In the genomic region with DNA sequence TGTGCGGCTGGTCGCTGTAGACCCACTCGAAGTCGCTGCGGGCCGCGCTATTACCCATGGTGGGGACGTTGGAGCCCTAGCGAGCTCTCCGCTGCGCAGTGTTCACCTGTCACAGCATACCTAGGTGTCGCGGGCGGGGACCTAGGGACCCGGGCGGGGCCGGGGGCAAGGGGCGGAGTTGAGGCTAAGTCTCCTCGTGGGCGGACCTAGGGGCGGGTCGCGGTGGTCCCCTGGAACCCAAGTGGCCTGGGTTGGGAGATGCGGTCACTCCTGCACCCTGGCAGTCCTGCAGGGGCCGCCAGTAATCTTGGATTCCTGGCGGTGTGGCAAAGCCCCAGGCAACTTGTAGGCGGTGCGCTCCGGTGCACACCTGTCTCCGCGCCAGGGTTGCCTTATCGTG, we compare ENCODE assay signal across 9 mouse cellular contexts. TPM values are rescaled to one million over a fixed set of nuclear protein-coding genes. Genes with fewer than 3 reads are reported as not detected.
DNase-seq lines count a peak whose midpoint lies in the region; ATAC-seq lines count a peak whose summit lies in the region.
"Had no signal": no experiment of that assay in that cellular context is flagged by ENCODE, and none has a peak within 500 bp of the region (broad histone marks: within the 10 kb centered on the region; RNA-seq: fewer than 3 reads in every experiment).

Gene Degs2 (minus strand): TSS at position 131 of the 400 bp plus-strand sequence.

- no peak within 1 kb of the TSS for H3K9ac ChIP-seq in heart, embryonic 15.5 days
- no peak within 1 kb of the TSS for H3K9ac ChIP-seq in forebrain, embryonic 14.5 days (ENCODE audit: low read length)
- H3K9ac ChIP-seq in midbrain, embryonic 12.5 days (replicated peaks) = no peak within 1 kb of the TSS

- intact Hi-C loops in heart, postnatal 25 days (cut with DNase I) = loop anchor here (5.0 kb wide), 1 partner anchor 50 kb away; no protein-coding TSS in a partner anchor
- intact Hi-C loops in left cerebral cortex, postnatal 14 days (cut with DNase I) = no loop called here

- no peak within 1 kb of the TSS for H3K27ac ChIP-seq in heart, embryonic 15.5 days
- H3K27ac ChIP-seq in forebrain, embryonic 14.5 days (ENCODE audit: low read depth, low read length) = no peak within 1 kb of the TSS
- H3K27ac ChIP-seq in midbrain, embryonic 12.5 days (replicated peaks) = no peak within 1 kb of the TSS

- no peaks in the 10 kb centered on the region for H3K36me3 ChIP-seq in heart, embryonic 15.5 days
- no peaks in the 10 kb centered on the region for H3K36me3 ChIP-seq in forebrain, embryonic 14.5 days (ENCODE audit: control insufficient read depth, insufficient read depth, low read length)
- H3K36me3 ChIP-seq in midbrain, embryonic 12.5 days = no peaks in the 10 kb centered on the region

- peak within 1 kb of the TSS; percentile 61 for H3K4me2 ChIP-seq in heart, embryonic 15.5 days
- H3K4me2 ChIP-seq in forebrain, embryonic 14.5 days (ENCODE audit: low read length) = peak within 1 kb of the TSS; percentile 23
- peak within 1 kb of the TSS; percentile 45 for H3K4me2 ChIP-seq in midbrain, embryonic 12.5 days (replicated peaks)

- WGBS in heart, embryonic 15.5 days = 1% methylated on average over 32 of the region's 32 CpGs
- WGBS in forebrain, embryonic 14.5 days = 1% methylated on average over 32 of the region's 32 CpGs
- 1% methylated on average over 32 of the region's 32 CpGs for WGBS in midbrain, embryonic 12.5 days

- H3K27me3 ChIP-seq in heart, embryonic 15.5 days = peaks cover 50% of the 10 kb centered on the region
- peaks cover 27% of the 10 kb centered on the region for H3K27me3 ChIP-seq in forebrain, embryonic 14.5 days (replicated peaks; ENCODE audit: control insufficient read depth, insufficient read depth, low read length)
- peaks cover 54% of the 10 kb centered on the region for H3K27me3 ChIP-seq in midbrain, embryonic 12.5 days

- ATAC-seq in heart, embryonic 15.5 days (replicated peaks; ENCODE audit: insufficient number of reproducible peaks, insufficient read depth, low FRiP score, low read depth) = no peak
- no peak for ATAC-seq in forebrain, embryonic 14.5 days
- ATAC-seq in midbrain, embryonic 12.5 days (ENCODE audit: low FRiP score, low read depth) = no peak

- H3K4me3 ChIP-seq in heart, embryonic 15.5 days = peak within 1 kb of the TSS; percentile 38
- H3K4me3 ChIP-seq in forebrain, embryonic 14.5 days (ENCODE audit: low read depth, low read length) = peak within 1 kb of the TSS; percentile 3; the same call in 1 of the 2 replicates
- H3K4me3 ChIP-seq in midbrain, embryonic 12.5 days = peak within 1 kb of the TSS; percentile 28

- peaks cover 21% of the 10 kb centered on the region for H3K4me1 ChIP-seq in heart, embryonic 15.5 days (replicated peaks)
- no peaks in the 10 kb centered on the region for H3K4me1 ChIP-seq in forebrain, embryonic 14.5 days (ENCODE audit: control insufficient read depth, insufficient read depth, low read length)
- H3K4me1 ChIP-seq in midbrain, embryonic 12.5 days = peaks cover 8% of the 10 kb centered on the region; the same call in 1 of the 2 replicates

- H3K9me3 ChIP-seq in heart, embryonic 15.5 days (replicated peaks) = no peaks in the 10 kb centered on the region
- H3K9me3 ChIP-seq in forebrain, embryonic 14.5 days (replicated peaks; ENCODE audit: control insufficient read depth, low read length) = no peaks in the 10 kb centered on the region
- no peaks in the 10 kb centered on the region for H3K9me3 ChIP-seq in midbrain, embryonic 12.5 days

- no peak for DNase-seq in heart, postnatal 25 days (ENCODE audit: low spot score)
- DNase-seq in forebrain, embryonic 14.5 days (ENCODE audit: low spot score) = no peak
- peak; percentile 77 to 87 for DNase-seq in kidney, postnatal 25 days
- DNase-seq in layer of hippocampus, postnatal 14 days (ENCODE audit: low spot score in 2 of 2) = no peak
- no peak for DNase-seq in left cerebral cortex, postnatal 14 days (ENCODE audit: low spot score in 2 of 2)
- no peak for DNase-seq in left cerebral cortex, adult 11 months (ENCODE audit: low spot score)

RNA-seq across cellular contexts. Expression of gene Degs2, which starts in this region (rescaled TPM):
- polyA plus RNA-seq in heart, embryonic 15.5 days (2015; fragmentation: Nextera tagmentation; extraction: Ambion mirVana) = 0.54 and 2.1 TPM in 2 replicates
- under 1 TPM; 0.56 to 0.62 TPM for total RNA-seq in heart, postnatal 25 days (2021)
- 1.1 and 1.3 TPM in 2 replicates for polyA plus RNA-seq in forebrain, embryonic 14.5 days (2014; fragmentation: Nextera tagmentation; extraction: Ambion mirVana)
- polyA plus RNA-seq in midbrain, embryonic 12.5 days (2016; fragmentation: Nextera tagmentation; extraction: Ambion mirVana) = 2.5 and 2.7 TPM in 2 replicates
- 1 to 10 TPM; 1.2 to 1.5 TPM for total RNA-seq in layer of hippocampus, postnatal 14 days (2021)
- 1 to 10 TPM in 1 of 2 experiments, under 1 TPM in 1; 0.94 to 1.4 TPM for total RNA-seq in left cerebral cortex, postnatal 14 days (2021)
- total RNA-seq: CH12.LX had no signal

Comparison
In these comparisons a context has a peak if more than half of its experiments do, and no peak if none do; other contexts are left out.
1. DNase-seq: peak in kidney, postnatal 25 days (2 of 2); none in heart, postnatal 25 days (single experiment), forebrain, embryonic 14.5 days (single experiment), layer of hippocampus, postnatal 14 days (0 of 2), left cerebral cortex, postnatal 14 days (0 of 2) and left cerebral cortex, adult 11 months (single experiment).
2. Peak in every context shown above with its lines, with median percentiles within 50 percentile points of each other: H3K4me2 ChIP-seq and H3K4me3 ChIP-seq.